Mouse (Mus musculus): Measurements from ENCODE around the gene Smim23. TPM values are rescaled to one million over a fixed set of nuclear protein-coding genes. Genes with fewer than 3 reads are reported as not detected.
A peak's percentile ranks its signal among the peaks of the same experiment; 100 is the strongest.

The Smim23 gene
- polyA plus RNA-seq, 1 experiment from 2014 or later, result not detected

GRCm38 (mm10) chr11:32805958-32806357, 18.4 kb downstream of the Smim23 start:
- Histone ChIP-seq H3K9me3 (no peaks in the 10 kb centered on the region), H3K4me3 (replicated peaks) (no peak overlapping the region), H3K4me2 (replicated peaks) (no peak overlapping the region), H3K36me3 (no peaks in the 10 kb centered on the region), H3K4me1 (replicated peaks) (no peaks in the 10 kb centered on the region), H3K27ac (no peak overlapping the region), H3K9ac (no peak overlapping the region), H3K27me3 (replicated peaks) (no peaks in the 10 kb centered on the region)
- WGBS, result 16% methylated on average over 2 of the region's 2 CpGs
- ATAC-seq, result 0 out of 2 replicates have a peak, but pooled peaks have one; percentile 59

- H3K27me3 ChIP-seq (replicated peaks), result no peaks in the 10 kb centered on the region
- H3K4me2 ChIP-seq (replicated peaks), result no peak overlapping the region
- 34% methylated on average over 4 of the region's 4 CpGs for whole genome bisulfite sequencing
- no peak overlapping the region for H3K4me3 ChIP-seq (replicated peaks)
- H3K4me1 ChIP-seq (replicated peaks), result peaks cover 2% of the 10 kb centered on the region; the same call in 1 of the 2 replicates
- no peaks in the 10 kb centered on the region for H3K9me3 ChIP-seq
- no peak overlapping the region for H3K27ac ChIP-seq
- H3K9ac ChIP-seq, result no peak overlapping the region
- no peak for ATAC-seq
- H3K36me3 ChIP-seq, result no peaks in the 10 kb centered on the region
Observed at GRCm38 (mm10) chr11:32803658-32804057, 20.7 kb downstream of the Smim23 start.

GRCm38 (mm10) chr11:32801715-32802114, 22.7 kb downstream of the Smim23 start:
- Histone ChIP-seq H3K36me3 (no peaks in the 10 kb centered on the region), H3K4me2 (replicated peaks) (no peak overlapping the region), H3K9ac (no peak overlapping the region), H3K4me3 (replicated peaks) (no peak overlapping the region), H3K27me3 (replicated peaks) (no peaks in the 10 kb centered on the region), H3K27ac (no peak overlapping the region), H3K9me3 (no peaks in the 10 kb centered on the region), H3K4me1 (replicated peaks) (peaks cover 4% of the 10 kb centered on the region; the same call in 1 of the 2 replicates)
- no peak for ATAC-seq
- WGBS, result 54% methylated on average over 6 of the region's 6 CpGs

- no peak overlapping the region for H3K4me3 ChIP-seq (replicated peaks)
- H3K9me3 ChIP-seq, result no peaks in the 10 kb centered on the region
- no peak overlapping the region for H3K9ac ChIP-seq
- H3K36me3 ChIP-seq, result no peaks in the 10 kb centered on the region
- H3K4me1 ChIP-seq (replicated peaks), result peaks cover 4% of the 10 kb centered on the region; the same call in 1 of the 2 replicates
- H3K4me2 ChIP-seq (replicated peaks), result no peak overlapping the region
- ATAC-seq, result no peak
- H3K27ac ChIP-seq, result no peak overlapping the region
- 49% methylated on average over 7 of the region's 7 CpGs for WGBS
- no peaks in the 10 kb centered on the region for H3K27me3 ChIP-seq (replicated peaks)
Observed at GRCm38 (mm10) chr11:32800929-32801375, 23.5 kb downstream of the Smim23 start.

GRCm38 (mm10) chr11:32798445-32798844, 26.0 kb downstream of the Smim23 start:
- H3K4me3 ChIP-seq (replicated peaks), result no peak overlapping the region
- no peaks in the 10 kb centered on the region for H3K27me3 ChIP-seq (replicated peaks)
- ATAC-seq, result peak; percentile 53; the same call in 1 of the 2 replicates
- no peaks in the 10 kb centered on the region for H3K9me3 ChIP-seq
- H3K4me2 ChIP-seq (replicated peaks), result no peak overlapping the region
- no peaks in the 10 kb centered on the region for H3K36me3 ChIP-seq
- WGBS, result 24% methylated on average over 4 of the region's 4 CpGs
- no peak overlapping the region for H3K27ac ChIP-seq
- H3K4me1 ChIP-seq (replicated peaks), result peaks cover 4% of the 10 kb centered on the region; the same call in 1 of the 2 replicates
- no peak overlapping the region for H3K9ac ChIP-seq

- no peak overlapping the region for H3K9ac ChIP-seq
- no peaks in the 10 kb centered on the region for H3K9me3 ChIP-seq
- 52% methylated on average over 10 of the region's 10 CpGs for WGBS
- peaks cover 4% of the 10 kb centered on the region; the same call in 1 of the 2 replicates for H3K4me1 ChIP-seq (replicated peaks)
- no peak for ATAC-seq
- no peaks in the 10 kb centered on the region for H3K27me3 ChIP-seq (replicated peaks)
- H3K4me3 ChIP-seq (replicated peaks), result no peak overlapping the region
- no peak overlapping the region for H3K27ac ChIP-seq
- no peaks in the 10 kb centered on the region for H3K36me3 ChIP-seq
- H3K4me2 ChIP-seq (replicated peaks), result no peak overlapping the region
Observed at GRCm38 (mm10) chr11:32794759-32795445, 29.5 kb downstream of the Smim23 start.

- Histone ChIP-seq H3K27ac (no peak overlapping the region), H3K4me2 (replicated peaks) (no peak overlapping the region), H3K9ac (no peak overlapping the region), H3K4me3 (replicated peaks) (no peak overlapping the region), H3K27me3 (replicated peaks) (no peaks in the 10 kb centered on the region), H3K9me3 (no peaks in the 10 kb centered on the region), H3K4me1 (replicated peaks) (no peaks in the 10 kb centered on the region), H3K36me3 (no peaks in the 10 kb centered on the region)
- ATAC-seq, result no peak
- 78% methylated on average over 5 of the region's 5 CpGs for WGBS
Observed at GRCm38 (mm10) chr11:32786201-32786600, 38.2 kb downstream of the Smim23 start.

- H3K27ac ChIP-seq, result no peak overlapping the region
- WGBS, result 86% methylated on average over 6 of the region's 6 CpGs
- no peaks in the 10 kb centered on the region for H3K27me3 ChIP-seq (replicated peaks)
- no peaks in the 10 kb centered on the region for H3K4me1 ChIP-seq (replicated peaks)
- no peaks in the 10 kb centered on the region for H3K9me3 ChIP-seq
- H3K9ac ChIP-seq, result no peak overlapping the region
- no peaks in the 10 kb centered on the region for H3K36me3 ChIP-seq
- no peak for ATAC-seq
- H3K4me3 ChIP-seq (replicated peaks), result no peak overlapping the region
- no peak overlapping the region for H3K4me2 ChIP-seq (replicated peaks)
Observed at GRCm38 (mm10) chr11:32785591-32786147, 38.7 kb downstream of the Smim23 start.

- WGBS, result 53% methylated on average over 3 of the region's 3 CpGs
- H3K36me3 ChIP-seq, result no peaks in the 10 kb centered on the region
- no peaks in the 10 kb centered on the region for H3K4me1 ChIP-seq (replicated peaks)
- ATAC-seq, result no peak
- no peaks in the 10 kb centered on the region for H3K9me3 ChIP-seq
- no peak overlapping the region for H3K27ac ChIP-seq
- no peak overlapping the region for H3K4me2 ChIP-seq (replicated peaks)
- no peak overlapping the region for H3K9ac ChIP-seq
- no peaks in the 10 kb centered on the region for H3K27me3 ChIP-seq (replicated peaks)
- H3K4me3 ChIP-seq (replicated peaks), result no peak overlapping the region
Observed at GRCm38 (mm10) chr11:32782724-32783123, 41.7 kb downstream of the Smim23 start.

- WGBS, result 52% methylated on average over 2 of the region's 2 CpGs
- Histone ChIP-seq H3K9ac (no peak overlapping the region), H3K4me2 (replicated peaks) (no peak overlapping the region), H3K27ac (no peak overlapping the region), H3K4me1 (replicated peaks) (no peaks in the 10 kb centered on the region), H3K27me3 (replicated peaks) (no peaks in the 10 kb centered on the region), H3K9me3 (no peaks in the 10 kb centered on the region), H3K36me3 (no peaks in the 10 kb centered on the region), H3K4me3 (replicated peaks) (no peak overlapping the region)
- no peak for ATAC-seq
Observed at GRCm38 (mm10) chr11:32781633-32782404, 42.6 kb downstream of the Smim23 start.

- Histone ChIP-seq H3K4me1 (replicated peaks) (no peaks in the 10 kb centered on the region), H3K27ac (no peak overlapping the region), H3K36me3 (no peaks in the 10 kb centered on the region), H3K9ac (no peak overlapping the region), H3K9me3 (no peaks in the 10 kb centered on the region), H3K4me3 (replicated peaks) (no peak overlapping the region), H3K27me3 (replicated peaks) (no peaks in the 10 kb centered on the region), H3K4me2 (replicated peaks) (no peak overlapping the region)
- peak; percentile 51; the same call in 1 of the 2 replicates for ATAC-seq
- 35% methylated on average over 11 of the region's 11 CpGs for WGBS
Observed at GRCm38 (mm10) chr11:32780747-32781536, 43.5 kb downstream of the Smim23 start.
